Mouse (Mus musculus) small intestine, adult 2 months (tissue): ENCODE measurements around the gene Ndufaf8.

Experiments used
- CTCF ChIP-seq: fragments of 200-500 bp; IDR thresholded peaks from 2 replicates; pipeline ENCODE4 v1.5.1; 2012; ENCODE audit warnings: low read depth, mild to moderate bottlenecking, control low read depth, inconsistent platforms, low read length, moderate library complexity, mixed read lengths; ENCODE audit not compliant: insufficient replicate concordance, insufficient read length; ENCODE audit errors: extremely low read depth
- POLR2A ChIP-seq: fragments of 200-500 bp; IDR thresholded peaks from 2 replicates; pipeline ENCODE4 v1.6.1; 2012; ENCODE audit warnings: low read depth, mild to moderate bottlenecking, control low read depth, inconsistent platforms, low read length, moderate library complexity

- TF ChIP-seq CTCF (no peak), POLR2A (no peak)
Measured at GRCm38 (mm10) chr11:120112136-120112535, 13.4 kb downstream of the Ndufaf8 start.
